Mouse (Mus musculus) forebrain, embryonic 12.5 days (tissue): ENCODE data around the gene Crtc1. TPM values are rescaled to one million over a fixed set of nuclear protein-coding genes. Genes with fewer than 3 reads are reported as not detected.

Experiments
- ATAC-seq: fragments of 200-750 bp; cut with Nextera tagmentation; 2 replicates; pipeline ENCODE4 v1.8.0; 2017; ENCODE audit warnings: moderate TSS enrichment; ENCODE audit not compliant: low FRiP score
- H3K27ac ChIP-seq: fragments of 300-500 bp; sonication (generic); 2 replicates; pipeline ENCODE4 v1.5.1; 2016; ENCODE audit warnings: mild to moderate bottlenecking
- H3K27me3 ChIP-seq: fragments of 300-500 bp; sonication (generic); 2 replicates; pipeline ENCODE4 v1.6.1; 2016; ENCODE audit warnings: mild to moderate bottlenecking
- H3K36me3 ChIP-seq: fragments of 300-500 bp; sonication (generic); replicated peaks from 2 replicates; pipeline ENCODE4 v1.6.1; 2016; ENCODE audit warnings: mild to moderate bottlenecking
- H3K4me1 ChIP-seq: fragments of 300-500 bp; sonication (generic); 2 replicates; pipeline ENCODE4 v1.6.1; 2016
- H3K4me2 ChIP-seq: fragments of 300-500 bp; sonication (generic); 2 replicates; pipeline ENCODE4 v1.6.1; 2016; ENCODE audit warnings: mild to moderate bottlenecking, moderate library complexity
- H3K4me3 ChIP-seq: fragments of 300-500 bp; sonication (generic); replicated peaks from 2 replicates; pipeline ENCODE4 v1.5.1; 2016; ENCODE audit warnings: mild to moderate bottlenecking
- H3K9ac ChIP-seq: fragments of 300-500 bp; sonication (generic); 2 replicates; pipeline ENCODE4 v1.6.1; 2016; ENCODE audit warnings: mild to moderate bottlenecking
- H3K9me3 ChIP-seq: fragments of 300-500 bp; sonication (generic); 2 replicates; pipeline ENCODE4 v1.6.1; 2016
- WGBS: fragments of 180-500 bp; shearing (Covaris S2); methylation state at CpG from one replicate; pipeline ENCODE4 v1.1.7; 2016; 5-methylcytosine and 5-hydroxymethylcytosine counted together
- polyA plus RNA-seq: library from polyadenylated mRNA; unstranded; fragments of >200 nt; fragmentation: Nextera tagmentation; extraction: Ambion mirVana; gene quantifications from 2 replicates; pipeline ENCODE4 v1.2.1, GENCODE M21; 2016

Gene Crtc1
- polyA plus RNA-seq, 1 experiment from 2014 or later = 18.3 TPM

DNA sequence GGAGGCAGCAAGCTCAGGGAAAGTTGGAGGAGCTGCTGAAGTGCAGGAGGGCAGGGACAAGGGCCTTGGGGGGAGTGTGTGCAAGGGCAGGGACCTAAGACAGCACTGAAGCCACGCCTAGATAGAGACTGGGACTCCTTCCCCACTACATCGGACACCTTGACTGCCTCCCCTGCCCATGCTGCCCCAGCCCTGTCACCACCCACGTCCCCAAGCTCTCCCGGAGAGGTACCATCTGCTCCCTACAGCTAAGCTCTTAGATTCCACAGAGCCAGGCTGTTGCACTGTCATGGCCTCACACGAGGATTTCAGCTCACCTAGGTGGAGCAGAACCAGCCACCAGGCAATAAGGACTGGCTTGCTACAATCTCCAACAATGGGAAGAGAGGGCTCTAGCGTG lies 22.4 kb downstream of the Crtc1 start:
- no peak for ATAC-seq
- Histone ChIP-seq H3K4me2 (no peak overlapping the region), H3K27ac (no peak overlapping the region), H3K9me3 (no peaks in the 10 kb centered on the region), H3K36me3 (peaks cover 8% of the 10 kb centered on the region; the same call in 1 of the 2 replicates), H3K4me1 (peaks cover 34% of the 10 kb centered on the region), H3K4me3 (no peak overlapping the region), H3K9ac (no peak overlapping the region), H3K27me3 (no peaks in the 10 kb centered on the region)
- WGBS = 29% methylated on average over 6 of the region's 6 CpGs

- H3K9me3 ChIP-seq = no peaks in the 10 kb centered on the region
- H3K4me1 ChIP-seq = peaks cover 34% of the 10 kb centered on the region
- ATAC-seq = peak; percentile 59
- 0 out of 2 replicates have a peak overlapping the region, but pooled peaks have one; percentile 6 for H3K27ac ChIP-seq
- no peaks in the 10 kb centered on the region for H3K27me3 ChIP-seq
- no peak overlapping the region for H3K4me3 ChIP-seq
- no peak overlapping the region for H3K4me2 ChIP-seq
- no peak overlapping the region for H3K9ac ChIP-seq
- WGBS = 63% methylated on average over 8 of the region's 8 CpGs
- peaks cover 8% of the 10 kb centered on the region; the same call in 1 of the 2 replicates for H3K36me3 ChIP-seq
Observed at GRCm38 (mm10) chr8:70415540-70416451, 23.6 kb downstream of the Crtc1 start.

DNA sequence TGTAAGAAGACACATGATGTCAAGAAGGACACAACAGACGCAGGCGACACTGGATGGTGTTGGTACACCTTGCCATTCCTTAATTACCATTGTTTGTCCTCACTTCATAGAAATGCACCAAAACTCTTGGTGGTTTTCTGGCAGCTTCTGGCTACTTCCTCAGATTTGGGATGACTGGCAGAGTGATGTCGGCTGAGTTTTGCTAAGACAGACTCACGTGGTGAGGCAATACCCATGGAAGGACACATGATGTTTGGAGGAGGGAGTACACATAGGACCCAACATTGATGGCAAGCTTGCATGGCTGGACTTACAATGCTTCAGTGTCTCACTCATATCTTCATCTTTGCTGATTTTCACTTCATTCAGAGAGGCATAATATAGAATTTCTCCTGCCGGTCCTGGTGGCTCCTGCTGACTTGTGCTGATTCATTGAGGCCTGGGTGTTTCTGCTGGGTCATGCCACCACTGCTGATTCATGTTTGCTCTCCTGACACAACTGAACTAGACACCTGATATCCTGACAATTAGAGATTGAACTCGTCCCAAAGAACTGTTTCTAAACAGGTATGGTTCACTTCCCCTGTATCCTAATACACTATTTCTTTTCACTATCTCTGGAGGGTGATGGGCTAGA lies 25.0 kb downstream of the Crtc1 start:
- WGBS = 89% methylated on average over 6 of the region's 6 CpGs
- Histone ChIP-seq H3K36me3 (peaks cover 8% of the 10 kb centered on the region; the same call in 1 of the 2 replicates), H3K4me2 (no peak overlapping the region), H3K4me1 (peaks cover 32% of the 10 kb centered on the region), H3K4me3 (no peak overlapping the region), H3K9me3 (no peaks in the 10 kb centered on the region), H3K27ac (no peak overlapping the region), H3K9ac (no peak overlapping the region), H3K27me3 (no peaks in the 10 kb centered on the region)
- no peak for ATAC-seq

GRCm38 (mm10) chr8:70410281-70410680 lies 29.1 kb downstream of the Crtc1 start:
- Histone ChIP-seq H3K4me2 (no peak overlapping the region), H3K4me3 (no peak overlapping the region), H3K36me3 (peaks cover 8% of the 10 kb centered on the region; the same call in 1 of the 2 replicates), H3K9me3 (no peaks in the 10 kb centered on the region), H3K4me1 (peaks cover 19% of the 10 kb centered on the region), H3K27ac (no peak overlapping the region), H3K9ac (no peak overlapping the region), H3K27me3 (no peaks in the 10 kb centered on the region)
- no peak for ATAC-seq
- 98% methylated on average over 5 of the region's 5 CpGs for WGBS

- H3K27me3 ChIP-seq = no peaks in the 10 kb centered on the region
- H3K9ac ChIP-seq = peak overlapping the region; percentile 36; the same call in 1 of the 2 replicates
- ATAC-seq = no peak
- H3K9me3 ChIP-seq = 0 out of 2 replicates have a peak, but pooled peaks cover 2% of the 10 kb centered on the region
- peak overlapping the region; percentile 66; the same call in 1 of the 2 replicates for H3K27ac ChIP-seq
- no peak overlapping the region for H3K4me2 ChIP-seq
- H3K4me1 ChIP-seq = peaks cover 19% of the 10 kb centered on the region
- peaks cover 10% of the 10 kb centered on the region for H3K36me3 ChIP-seq
- 78% methylated on average over 9 of the region's 9 CpGs for WGBS
- no peak overlapping the region for H3K4me3 ChIP-seq
Observed at GRCm38 (mm10) chr8:70409455-70409871, 29.9 kb downstream of the Crtc1 start.

- no peaks in the 10 kb centered on the region for H3K27me3 ChIP-seq
- peaks cover 19% of the 10 kb centered on the region for H3K4me1 ChIP-seq
- ATAC-seq = no peak
- H3K36me3 ChIP-seq = peaks cover 10% of the 10 kb centered on the region
- peak overlapping the region; percentile 36; the same call in 1 of the 2 replicates for H3K9ac ChIP-seq
- 0 out of 2 replicates have a peak, but pooled peaks cover 5% of the 10 kb centered on the region for H3K9me3 ChIP-seq
- 81% methylated on average over 10 of the region's 10 CpGs for WGBS
- peak overlapping the region; percentile 66 for H3K27ac ChIP-seq
- H3K4me3 ChIP-seq = no peak overlapping the region
- no peak overlapping the region for H3K4me2 ChIP-seq
Observed at GRCm38 (mm10) chr8:70409019-70409418, 30.4 kb downstream of the Crtc1 start.

DNA sequence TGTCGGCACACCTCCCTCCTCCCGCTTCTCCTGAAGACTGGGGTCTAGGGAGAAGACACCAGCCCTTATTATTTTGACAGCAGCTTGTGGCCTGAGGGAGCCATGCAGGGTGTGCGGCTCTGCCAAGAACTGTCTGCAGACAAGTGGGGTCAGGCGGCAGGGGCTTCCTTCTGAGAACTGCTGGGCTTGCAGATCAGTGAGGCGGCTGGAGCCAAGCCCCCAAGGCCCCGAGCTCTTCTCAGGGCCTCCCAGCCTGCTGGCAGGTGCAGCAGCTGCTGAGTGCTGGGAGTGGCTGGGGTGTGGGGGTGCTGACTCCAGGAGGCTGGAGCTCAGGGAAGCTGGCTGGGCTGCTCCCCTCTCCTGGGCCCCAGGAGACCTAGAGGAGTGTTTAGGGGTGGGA lies 31.1 kb downstream of the Crtc1 start:
- Histone ChIP-seq H3K27ac (peak overlapping the region; percentile 66), H3K9me3 (0 out of 2 replicates have a peak, but pooled peaks cover 5% of the 10 kb centered on the region), H3K9ac (0 out of 2 replicates have a peak overlapping the region, but pooled peaks have one; percentile 36), H3K4me1 (peaks cover 19% of the 10 kb centered on the region), H3K27me3 (no peaks in the 10 kb centered on the region), H3K4me3 (no peak overlapping the region), H3K36me3 (peaks cover 7% of the 10 kb centered on the region; the same call in 1 of the 2 replicates), H3K4me2 (no peak overlapping the region)
- ATAC-seq = peak; percentile 28; the same call in 1 of the 2 replicates
- WGBS = 54% methylated on average over 6 of the region's 6 CpGs

- Histone ChIP-seq H3K4me3 (no peak overlapping the region), H3K4me2 (no peak overlapping the region), H3K27me3 (no peaks in the 10 kb centered on the region), H3K9me3 (0 out of 2 replicates have a peak, but pooled peaks cover 5% of the 10 kb centered on the region), H3K9ac (no peak overlapping the region; the same call in 1 of the 2 replicates), H3K36me3 (peaks cover 7% of the 10 kb centered on the region; the same call in 1 of the 2 replicates), H3K27ac (no peak overlapping the region), H3K4me1 (peaks cover 19% of the 10 kb centered on the region)
- no peak for ATAC-seq
- 80% methylated on average over 11 of the region's 11 CpGs for WGBS
Observed at GRCm38 (mm10) chr8:70406427-70407069, 32.8 kb downstream of the Crtc1 start.

DNA sequence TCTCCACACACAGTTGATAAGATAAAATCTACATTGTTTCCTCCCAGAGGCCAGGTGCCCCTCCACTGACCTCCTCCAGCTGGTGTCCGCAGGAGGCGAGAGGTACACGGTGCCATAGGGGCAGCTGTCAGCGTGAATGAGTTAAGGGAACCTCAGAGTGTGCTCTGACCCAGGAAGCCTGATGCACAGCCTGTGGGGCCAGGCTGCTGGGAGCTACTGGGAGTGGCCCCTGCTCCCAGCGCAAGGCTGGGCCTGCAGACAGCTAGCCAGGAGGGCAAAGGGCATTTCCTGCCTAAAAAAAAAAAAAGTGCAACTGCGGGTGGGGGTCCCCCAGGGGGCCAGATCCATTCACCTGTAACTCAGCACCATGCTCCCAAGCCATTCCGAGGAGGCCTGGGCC lies 34.2 kb downstream of the Crtc1 start:
- Histone ChIP-seq H3K4me2 (no peak overlapping the region), H3K4me1 (peaks cover 19% of the 10 kb centered on the region), H3K9ac (no peak overlapping the region), H3K4me3 (no peak overlapping the region), H3K36me3 (peaks cover 7% of the 10 kb centered on the region; the same call in 1 of the 2 replicates), H3K27me3 (no peaks in the 10 kb centered on the region), H3K27ac (no peak overlapping the region), H3K9me3 (0 out of 2 replicates have a peak, but pooled peaks cover 5% of the 10 kb centered on the region)
- ATAC-seq = no peak
- 70% methylated on average over 7 of the region's 7 CpGs for WGBS

- H3K4me1 ChIP-seq = peaks cover 15% of the 10 kb centered on the region
- ATAC-seq = no peak
- H3K4me3 ChIP-seq = no peak overlapping the region
- no peaks in the 10 kb centered on the region for H3K27me3 ChIP-seq
- 97% methylated on average over 3 of the region's 3 CpGs for WGBS
- H3K9ac ChIP-seq = no peak overlapping the region
- no peak overlapping the region for H3K27ac ChIP-seq
- H3K9me3 ChIP-seq = 0 out of 2 replicates have a peak, but pooled peaks cover 5% of the 10 kb centered on the region
- no peak overlapping the region for H3K4me2 ChIP-seq
- peaks cover 7% of the 10 kb centered on the region; the same call in 1 of the 2 replicates for H3K36me3 ChIP-seq
Observed at GRCm38 (mm10) chr8:70404212-70404611, 35.2 kb downstream of the Crtc1 start.

DNA sequence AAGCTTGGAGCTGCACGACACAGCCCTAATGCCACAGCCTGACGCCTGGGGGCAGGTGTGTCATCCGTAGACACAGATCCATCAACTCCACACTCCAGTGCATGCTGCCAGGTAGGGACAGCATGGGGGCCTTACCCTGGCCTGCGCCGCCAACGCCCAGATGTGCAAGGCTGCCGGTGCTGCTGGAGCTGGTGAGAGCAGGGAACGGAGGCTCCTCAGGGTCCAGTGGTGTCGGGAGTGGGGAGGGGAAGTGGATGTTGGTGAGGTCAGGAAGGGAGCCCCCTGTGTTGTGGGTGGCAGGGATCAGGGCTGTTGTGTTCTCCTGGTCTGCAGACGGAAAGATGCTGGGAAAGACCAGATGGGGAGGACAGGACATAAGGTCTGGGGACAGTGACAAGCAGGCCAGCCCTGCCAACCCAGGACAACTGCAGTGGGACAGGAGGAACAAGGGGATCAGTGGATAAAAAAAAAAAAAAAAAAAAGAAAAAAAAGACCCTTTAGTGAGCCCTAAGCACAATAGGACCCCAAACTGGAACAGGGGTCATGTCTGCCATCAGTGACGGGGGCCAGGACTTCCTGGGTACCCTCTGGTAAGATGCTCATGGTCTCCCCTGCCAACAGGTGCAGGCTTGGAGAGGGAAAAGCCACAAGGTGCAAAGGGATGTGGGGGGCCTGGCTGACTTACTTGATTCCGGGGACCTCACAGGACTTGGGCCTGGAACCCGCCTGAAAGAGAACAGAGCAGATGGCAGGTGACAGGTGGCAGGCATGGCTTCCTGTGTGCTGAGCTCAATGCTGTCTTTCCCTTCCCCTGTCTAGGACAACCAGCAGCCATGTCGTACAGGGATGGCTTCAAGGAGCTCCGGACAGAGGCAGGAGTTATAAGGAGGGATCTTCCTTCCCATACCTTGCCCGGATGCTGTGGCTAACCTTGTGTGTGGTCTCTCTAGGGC lies 41.5 kb downstream of the Crtc1 start:
- Histone ChIP-seq H3K4me1 (no peaks in the 10 kb centered on the region), H3K27me3 (no peaks in the 10 kb centered on the region), H3K27ac (no peak overlapping the region), H3K36me3 (peaks cover 3% of the 10 kb centered on the region; the same call in 1 of the 2 replicates), H3K4me3 (no peak overlapping the region), H3K9me3 (no peaks in the 10 kb centered on the region), H3K4me2 (no peak overlapping the region), H3K9ac (no peak overlapping the region)
- WGBS = 85% methylated on average over 16 of the region's 16 CpGs
- no peak for ATAC-seq
